ENCODE assay signal across 8 mouse cellular contexts in genomic region chr17:24724184-24724583, GRCm38 (mm10). TPM values are rescaled to one million over a fixed set of nuclear protein-coding genes. Genes with fewer than 3 reads are reported as not detected.
DNase-seq lines count a peak whose midpoint lies in the region; ATAC-seq lines count a peak whose summit lies in the region.

Ndufb10 (minus strand) TSS chr17:24724478.

- H3K4me1 ChIP-seq in hindbrain, embryonic 13.5 days (replicated peaks): peaks cover 31% of the 10 kb centered on the region

- peak within 1 kb of the TSS; percentile 94 for H3K9ac ChIP-seq in hindbrain, embryonic 13.5 days

- peak within 1 kb of the TSS; percentile 87 for H3K4me3 ChIP-seq in hindbrain, embryonic 13.5 days

- H3K36me3 ChIP-seq in hindbrain, embryonic 13.5 days: peaks cover 16% of the 10 kb centered on the region

- H3K9me3 ChIP-seq in hindbrain, embryonic 13.5 days: no peaks in the 10 kb centered on the region

- H3K27ac ChIP-seq in hindbrain, embryonic 13.5 days: peak within 1 kb of the TSS; percentile 89

- H3K4me2 ChIP-seq in hindbrain, embryonic 13.5 days: peak within 1 kb of the TSS; percentile 84

- peaks cover 14% of the 10 kb centered on the region; the same call in 1 of the 2 replicates for H3K27me3 ChIP-seq in hindbrain, embryonic 13.5 days

- WGBS in hindbrain, embryonic 13.5 days: under 1% methylated on average over 30 of the region's 30 CpGs

- ATAC-seq in hindbrain, embryonic 13.5 days (ENCODE audit: low FRiP score): peak; percentile 78

- DNase-seq in NIH3T3 (ENCODE audit: low read depth): peak; percentile 99
- peak; percentile 99 to 100 for DNase-seq in cerebellum, postnatal 10 days
- peak; percentile 87 to 94 for DNase-seq in frontal cortex, postnatal 14 days (ENCODE audit: low spot score in 2 of 2)
- peak; percentile 96 to 99 for DNase-seq in layer of hippocampus, postnatal 25 days (ENCODE audit: extremely low spot score in 1 of 2, low spot score in 1 of 2)
- peak; percentile 95 for DNase-seq in lung, postnatal 25 days (ENCODE audit: low spot score)
- DNase-seq in retina, embryonic 14.5 days (ENCODE audit: low spot score): peak; percentile 99
- DNase-seq in thymus, postnatal 4 days: peak; percentile 99

RNA-seq across cellular contexts. Expression of gene Ndufb10, which starts in this region (rescaled TPM):
- polyA plus RNA-seq in hindbrain, embryonic 13.5 days (2015; fragmentation: Nextera tagmentation; extraction: Ambion mirVana): 259 and 262 TPM in 2 replicates
- 100 to 1,000 TPM; 201 to 234 TPM for total RNA-seq in layer of hippocampus, postnatal 25 days (2021)

Comparison
In these comparisons a context has a peak if more than half of its experiments do, and no peak if none do; other contexts are left out.
1. Peak in every context shown above with its lines: DNase-seq, ATAC-seq, H3K4me3 ChIP-seq and H3K27ac ChIP-seq.